Mouse (Mus musculus): ENCODE measurements around the gene Yju2. TPM values are rescaled to one million over a fixed set of nuclear protein-coding genes. Genes with fewer than 3 reads are reported as not detected.

The Yju2 gene
- polyA plus RNA-seq, 1 experiment from 2014 or later, result 24.3 TPM

DNA sequence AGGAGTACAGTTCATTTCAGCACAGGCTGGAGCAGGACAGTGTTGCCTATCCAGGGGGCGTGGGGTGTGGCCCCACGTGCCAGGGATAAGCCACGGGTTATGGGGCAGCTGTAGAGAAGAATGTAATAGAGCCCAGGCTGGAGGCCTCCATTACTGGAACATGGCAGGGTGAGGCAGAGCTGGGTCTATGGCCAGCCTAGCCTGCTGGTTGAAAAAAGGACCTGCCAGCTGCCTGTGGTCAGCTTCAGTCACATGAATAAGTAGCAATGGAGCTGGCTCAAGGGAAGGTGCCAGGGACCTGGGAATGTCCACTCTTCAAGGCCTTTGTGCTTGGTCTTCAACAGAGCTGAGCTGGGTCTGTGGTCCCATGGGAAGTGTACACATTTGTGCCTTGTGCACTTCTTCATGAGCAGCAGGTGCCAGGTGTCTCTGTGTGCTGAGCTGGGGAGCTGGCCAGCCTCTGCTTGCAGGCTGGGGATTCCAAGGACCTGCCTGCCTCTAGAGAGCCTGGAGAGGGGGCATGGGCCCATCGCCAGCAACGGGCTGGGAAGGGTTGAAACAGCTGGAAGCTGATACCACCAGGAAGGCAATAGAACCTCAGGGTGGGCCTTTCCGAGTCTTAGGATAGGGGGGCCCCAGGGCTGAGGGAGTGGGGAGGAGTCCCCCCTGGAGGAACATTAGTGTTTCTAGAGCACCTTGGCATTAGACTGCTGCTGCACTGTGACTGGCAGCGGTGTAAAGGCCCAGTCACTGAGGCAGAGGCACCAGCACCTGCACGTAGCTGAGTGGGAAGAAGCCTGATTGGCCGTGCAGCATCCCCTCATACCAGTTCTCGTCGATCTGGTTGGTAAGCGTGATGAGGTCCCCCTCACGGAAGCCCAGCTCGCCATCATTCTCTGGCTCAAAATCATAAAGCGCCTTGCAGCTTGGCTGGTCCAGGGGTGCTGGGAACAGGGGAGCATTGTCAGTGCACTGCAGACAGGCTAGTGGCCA lies 58.2 kb downstream of the Yju2 start:
- no peak overlapping the region for H3K4me3 ChIP-seq (ENCODE audit: low read length)
- no peak overlapping the region for H3K9ac ChIP-seq (ENCODE audit: low read depth, low read length)
- no peak for ATAC-seq (ENCODE audit: low FRiP score, low TSS enrichment)
- H3K4me1 ChIP-seq (ENCODE audit: control insufficient read depth, insufficient read depth, low read length), result no peaks in the 10 kb centered on the region
- H3K27me3 ChIP-seq (ENCODE audit: control insufficient read depth, insufficient read depth, low read length), result no peaks in the 10 kb centered on the region
- peaks cover 71% of the 10 kb centered on the region for H3K36me3 ChIP-seq (ENCODE audit: control insufficient read depth, insufficient read depth, low read length)
- H3K9me3 ChIP-seq (ENCODE audit: control insufficient read depth, low read length), result no peaks in the 10 kb centered on the region
- WGBS, result 82% methylated on average over 15 of the region's 15 CpGs
- H3K27ac ChIP-seq (ENCODE audit: low read depth, low read length), result no peak overlapping the region
- H3K4me2 ChIP-seq (replicated peaks; ENCODE audit: low read depth, low read length), result no peak overlapping the region

GRCm38 (mm10) chr17:56017848-56018247 lies 58.9 kb downstream of the Yju2 start:
- Histone ChIP-seq H3K4me1 (ENCODE audit: control insufficient read depth, insufficient read depth, low read length) (peaks cover 4% of the 10 kb centered on the region; the same call in 1 of the 2 replicates), H3K36me3 (ENCODE audit: control insufficient read depth, insufficient read depth, low read length) (peaks cover 65% of the 10 kb centered on the region), H3K4me3 (ENCODE audit: low read length) (no peak overlapping the region), H3K9ac (ENCODE audit: low read depth, low read length) (no peak overlapping the region), H3K9me3 (ENCODE audit: control insufficient read depth, low read length) (no peaks in the 10 kb centered on the region), H3K27me3 (ENCODE audit: control insufficient read depth, insufficient read depth, low read length) (no peaks in the 10 kb centered on the region), H3K27ac (ENCODE audit: low read depth, low read length) (no peak overlapping the region), H3K4me2 (replicated peaks; ENCODE audit: low read depth, low read length) (no peak overlapping the region)
- ATAC-seq (ENCODE audit: low FRiP score, low TSS enrichment), result no peak
- WGBS, result 87% methylated on average over 7 of the region's 7 CpGs

Other genes with a start within 250 kb of the Yju2 start
- 8.8 TPM in 2 replicates for gene Pot1b, start 246.5 kb upstream of the Yju2 start, polyA plus RNA-seq (2014; fragmentation: Nextera tagmentation; extraction: Ambion mirVana)
- gene Adgre4, start 209.1 kb upstream of the Yju2 start, polyA plus RNA-seq (2014; fragmentation: Nextera tagmentation; extraction: Ambion mirVana), result 0.10 and 0.81 TPM in 2 replicates
- 8.6 and 11.9 TPM in 2 replicates for gene Zfp119a, start 80.2 kb upstream of the Yju2 start, polyA plus RNA-seq (2014; fragmentation: Nextera tagmentation; extraction: Ambion mirVana)
- 17.9 and 19.4 TPM in 2 replicates for gene Zfp959, start 67.0 kb upstream of the Yju2 start, polyA plus RNA-seq (2014; fragmentation: Nextera tagmentation; extraction: Ambion mirVana)
- 6.8 and 6.9 TPM in 2 replicates for gene Zfp119b, start 9.6 kb upstream of the Yju2 start, polyA plus RNA-seq (2014; fragmentation: Nextera tagmentation; extraction: Ambion mirVana)
- gene Ebi3, start 6.5 kb upstream of the Yju2 start, polyA plus RNA-seq (2014; fragmentation: Nextera tagmentation; extraction: Ambion mirVana), result 2.0 and 2.2 TPM in 2 replicates
- 22.3 and 27.0 TPM in 2 replicates for gene Shd, start 11.4 kb downstream of the Yju2 start, polyA plus RNA-seq (2014; fragmentation: Nextera tagmentation; extraction: Ambion mirVana)
- gene Fsd1, start 27.4 kb downstream of the Yju2 start, polyA plus RNA-seq (2014; fragmentation: Nextera tagmentation; extraction: Ambion mirVana), result 20.7 and 25.7 TPM in 2 replicates
- gene Stap2, start 46.5 kb downstream of the Yju2 start, polyA plus RNA-seq (2014; fragmentation: Nextera tagmentation; extraction: Ambion mirVana), result 13.7 and 14.6 TPM in 2 replicates
- gene Mpnd, start 46.6 kb downstream of the Yju2 start, polyA plus RNA-seq (2014; fragmentation: Nextera tagmentation; extraction: Ambion mirVana), result 110 and 112 TPM in 2 replicates
- 145 and 155 TPM in 2 replicates for gene Sh3gl1, start 77.5 kb downstream of the Yju2 start, polyA plus RNA-seq (2014; fragmentation: Nextera tagmentation; extraction: Ambion mirVana)
- 14.1 and 25.4 TPM in 2 replicates for gene Chaf1a, start 81.3 kb downstream of the Yju2 start, polyA plus RNA-seq (2014; fragmentation: Nextera tagmentation; extraction: Ambion mirVana)
- 34.4 and 42.8 TPM in 2 replicates for gene Ubxn6, start 115.9 kb downstream of the Yju2 start, polyA plus RNA-seq (2014; fragmentation: Nextera tagmentation; extraction: Ambion mirVana)
- 85.1 and 118 TPM in 2 replicates for gene Hdgfl2, start 120.5 kb downstream of the Yju2 start, polyA plus RNA-seq (2014; fragmentation: Nextera tagmentation; extraction: Ambion mirVana)
- 0.08 and 0.17 TPM in 2 replicates for gene Plin4, start 150.7 kb downstream of the Yju2 start, polyA plus RNA-seq (2014; fragmentation: Nextera tagmentation; extraction: Ambion mirVana)
- gene Plin5, start 158.5 kb downstream of the Yju2 start, polyA plus RNA-seq (2014; fragmentation: Nextera tagmentation; extraction: Ambion mirVana), result 1.1 and 1.3 TPM in 2 replicates
- not detected in 2 replicates for gene Lrg1, start 162.9 kb downstream of the Yju2 start, polyA plus RNA-seq (2014; fragmentation: Nextera tagmentation; extraction: Ambion mirVana)
- 1.4 TPM in 2 replicates for gene Sema6b, start 181.2 kb downstream of the Yju2 start, polyA plus RNA-seq (2014; fragmentation: Nextera tagmentation; extraction: Ambion mirVana)
- gene Tnfaip8l1, start 203.4 kb downstream of the Yju2 start, polyA plus RNA-seq (2014; fragmentation: Nextera tagmentation; extraction: Ambion mirVana), result 11.4 and 11.8 TPM in 2 replicates
- 80.5 and 89.2 TPM in 2 replicates for gene Mydgf, start 224.8 kb downstream of the Yju2 start, polyA plus RNA-seq (2014; fragmentation: Nextera tagmentation; extraction: Ambion mirVana)

Data from kidney, embryonic 14.5 days (tissue).